Mouse (Mus musculus) layer of hippocampus, adult 9-10 months (tissue): ENCODE measurements around the gene Olfr888.

Experiments
- DNase-seq: peaks from one replicate; pipeline ENCODE4 v3.0.0; 2022; ENCODE audit warnings: low spot score

The Olfr888 gene

GRCm38 (mm10) chr9:38107828-38108227, at the start of gene Olfr888:
Olfr888 (plus strand) TSS chr9:38108128.
- DNase-seq = no peak

- no peak for DNase-seq
Measured at GRCm38 (mm10) chr9:38061022-38061421, 46.9 kb upstream of the Olfr888 start, which contains the start of gene Olfr885. Olfr885 (plus strand) TSS chr9:38061322.

GRCm38 (mm10) chr9:38083772-38084171, 24.2 kb upstream of the Olfr888 start, which contains the start of gene Olfr887:
Olfr887 (plus strand) TSS chr9:38084072.
- DNase-seq = no peak

GRCm38 (mm10) chr9:38114898-38115297, 7.0 kb downstream of the Olfr888 start, which contains the start of gene Olfr889:
Olfr889 (plus strand) TSS chr9:38115198.
- DNase-seq = no peak

GRCm38 (mm10) chr9:38142217-38142616, 34.3 kb downstream of the Olfr888 start, which contains the start of gene Olfr890:
Olfr890 (plus strand) TSS chr9:38142517.
- no peak for DNase-seq
